Mouse (Mus musculus) embryonic facial prominence, embryonic 11.5 days (tissue): ENCODE measurements around the gene Rprd1b. TPM values are rescaled to one million over a fixed set of nuclear protein-coding genes. Genes with fewer than 3 reads are reported as not detected.
A peak's percentile ranks its signal among the peaks of the same experiment; 100 is the strongest.

Experiments used
- ATAC-seq: fragments of 200-750 bp; cut with Nextera tagmentation; replicated peaks from 2 replicates; pipeline ENCODE4 v1.8.0; 2017; ENCODE audit warnings: low read depth; ENCODE audit not compliant: insufficient number of reproducible peaks, low FRiP score, low TSS enrichment
- DNase-seq: peaks from one replicate; pipeline ENCODE4 v3.0.0-alpha.2; 2015; ENCODE audit warnings: low spot score
- H3K27ac ChIP-seq: fragments of 300-500 bp; sonication (generic); replicated peaks from 2 replicates; pipeline ENCODE4 v1.5.1; 2014; ENCODE audit warnings: mild to moderate bottlenecking, low read depth, low read length, control low read depth
- H3K27me3 ChIP-seq: fragments of 300-500 bp; sonication (generic); 2 replicates; pipeline ENCODE4 v1.6.1; 2014; ENCODE audit warnings: mild to moderate bottlenecking, low read length, moderate library complexity, mixed read lengths; ENCODE audit not compliant: control insufficient read depth, insufficient read depth
- H3K36me3 ChIP-seq: fragments of 300-500 bp; sonication (generic); replicated peaks from 2 replicates; pipeline ENCODE4 v1.6.1; 2014; ENCODE audit warnings: low read depth, mild to moderate bottlenecking, low read length, moderate library complexity, mixed read lengths; ENCODE audit not compliant: control insufficient read depth, insufficient read depth
- H3K4me1 ChIP-seq: fragments of 300-500 bp; sonication (generic); 2 replicates; pipeline ENCODE4 v1.6.1; 2014; ENCODE audit warnings: low read length, mixed read lengths; ENCODE audit not compliant: control insufficient read depth, insufficient read depth
- H3K4me2 ChIP-seq: fragments of 300-500 bp; sonication (generic); 2 replicates; pipeline ENCODE4 v1.6.1; 2014; ENCODE audit warnings: low read depth, mild to moderate bottlenecking, control low read depth, low read length, moderate library complexity
- H3K4me3 ChIP-seq: fragments of 300-500 bp; sonication (generic); 2 replicates; pipeline ENCODE4 v1.5.1; 2014; ENCODE audit warnings: low read depth, low read length, control low read depth
- H3K9ac ChIP-seq: fragments of 300-500 bp; sonication (generic); replicated peaks from 2 replicates; pipeline ENCODE4 v1.6.1; 2014; ENCODE audit warnings: mild to moderate bottlenecking, control low read depth, low read length
- H3K9me3 ChIP-seq: fragments of 300-500 bp; sonication (generic); replicated peaks from 2 replicates; pipeline ENCODE4 v1.6.1; 2016; ENCODE audit warnings: mild to moderate bottlenecking, low read length, inconsistent platforms, mixed read lengths; ENCODE audit not compliant: control insufficient read depth
- WGBS: fragments of 180-500 bp; shearing (Covaris S2); extraction: QIAGEN DNeasy Blood & Tissue Kit; methylation state at CpG from one replicate; pipeline ENCODE4 v1.1.7; 2014; 5-methylcytosine and 5-hydroxymethylcytosine counted together
- polyA plus RNA-seq: library from polyadenylated mRNA; unstranded; fragments of >200 nt; fragmentation: Nextera tagmentation; extraction: Ambion mirVana; gene quantifications from 2 replicates; pipeline ENCODE4 v1.2.1, GENCODE M21; 2014

The Rprd1b gene
- polyA plus RNA-seq, 1 experiment from 2014 or later = 62.7 TPM

DNA sequence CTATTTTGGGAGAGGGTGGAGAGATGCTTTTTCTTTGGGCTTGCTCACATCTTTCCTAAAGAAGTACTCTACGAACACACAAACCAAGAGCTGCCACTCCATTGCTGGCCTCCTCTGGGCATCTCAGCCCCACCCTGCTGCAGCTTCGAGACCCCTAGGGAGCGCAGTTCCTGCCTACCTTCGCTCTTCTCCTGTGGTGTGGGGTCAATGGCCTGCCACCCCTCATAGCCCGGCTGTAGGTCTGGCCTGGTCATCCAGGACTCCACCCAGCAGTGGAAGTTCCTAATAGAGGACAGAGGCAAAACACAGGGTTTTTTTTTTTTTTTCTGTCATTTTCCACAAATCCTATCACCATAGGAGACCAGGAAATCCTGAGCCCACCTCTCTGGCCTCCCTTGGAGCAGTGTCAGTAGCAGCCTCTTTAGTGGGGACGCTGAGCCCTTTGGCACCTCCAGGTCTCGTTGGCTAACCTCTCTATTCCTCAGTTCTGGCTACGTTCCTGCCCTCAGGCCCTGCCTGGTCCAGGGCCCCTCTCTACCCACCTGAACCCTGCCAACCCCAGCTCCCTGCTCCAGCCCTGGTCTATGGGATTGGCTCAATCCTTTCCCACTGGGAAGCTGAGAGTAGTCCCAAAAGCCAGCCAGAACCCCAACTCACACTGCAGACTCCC lies 100.3 kb downstream of the Rprd1b start:
- H3K4me3 ChIP-seq = no peak overlapping the region
- ATAC-seq (no peak), DNase-seq (no peak)
- H3K9ac ChIP-seq = no peak overlapping the region
- no peak overlapping the region for H3K27ac ChIP-seq
- no peaks in the 10 kb centered on the region for H3K36me3 ChIP-seq
- H3K9me3 ChIP-seq = no peaks in the 10 kb centered on the region
- no peaks in the 10 kb centered on the region for H3K27me3 ChIP-seq
- no peak overlapping the region for H3K4me2 ChIP-seq
- 79% methylated on average over 8 of the region's 8 CpGs for WGBS
- peaks cover 6% of the 10 kb centered on the region; the same call in 1 of the 2 replicates for H3K4me1 ChIP-seq

DNA sequence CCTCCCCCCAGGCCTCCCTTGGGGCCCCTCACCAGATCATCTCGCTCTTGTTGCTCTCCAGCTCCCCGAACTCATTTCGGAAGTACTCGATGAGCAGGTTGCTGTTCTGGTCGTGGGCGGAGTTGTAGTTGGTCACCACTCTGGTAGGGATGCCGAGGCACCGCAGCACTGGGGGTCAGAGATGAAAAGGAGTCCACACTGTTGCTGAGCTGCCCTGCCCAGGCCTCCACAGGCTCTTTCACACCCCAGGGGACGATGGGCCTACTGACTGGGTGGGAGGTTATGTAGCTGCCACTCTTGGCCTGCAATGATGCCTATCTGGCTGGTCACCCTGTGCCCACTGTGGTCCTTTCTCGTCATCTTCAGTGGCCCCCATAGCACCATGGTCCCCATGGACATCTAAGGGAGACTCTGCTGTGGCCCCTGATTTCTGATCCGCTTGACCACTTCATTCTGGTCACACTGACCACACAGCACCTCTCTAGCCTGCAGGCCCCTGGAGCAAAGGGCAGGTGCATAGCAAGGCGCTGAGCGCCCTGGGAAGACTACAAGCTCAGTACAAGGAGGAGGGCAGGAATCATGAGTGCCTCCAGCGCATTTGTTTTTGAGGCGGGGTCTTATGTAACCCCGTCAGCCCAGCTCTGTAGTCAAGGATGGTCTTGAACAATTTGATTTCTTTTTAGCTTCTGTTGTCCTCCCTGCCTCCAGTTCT lies 101.2 kb downstream of the Rprd1b start:
- 89% methylated on average over 16 of the region's 16 CpGs for WGBS
- Histone ChIP-seq H3K9ac (no peak overlapping the region), H3K9me3 (no peaks in the 10 kb centered on the region), H3K27ac (no peak overlapping the region; the same call in 1 of the 2 replicates), H3K36me3 (no peaks in the 10 kb centered on the region), H3K4me2 (no peak overlapping the region), H3K4me1 (peaks cover 6% of the 10 kb centered on the region; the same call in 1 of the 2 replicates), H3K4me3 (no peak overlapping the region), H3K27me3 (no peaks in the 10 kb centered on the region)
- ATAC-seq = 0 out of 2 replicates have a peak, but pooled peaks have one; percentile 30
- DNase-seq = no peak

DNA sequence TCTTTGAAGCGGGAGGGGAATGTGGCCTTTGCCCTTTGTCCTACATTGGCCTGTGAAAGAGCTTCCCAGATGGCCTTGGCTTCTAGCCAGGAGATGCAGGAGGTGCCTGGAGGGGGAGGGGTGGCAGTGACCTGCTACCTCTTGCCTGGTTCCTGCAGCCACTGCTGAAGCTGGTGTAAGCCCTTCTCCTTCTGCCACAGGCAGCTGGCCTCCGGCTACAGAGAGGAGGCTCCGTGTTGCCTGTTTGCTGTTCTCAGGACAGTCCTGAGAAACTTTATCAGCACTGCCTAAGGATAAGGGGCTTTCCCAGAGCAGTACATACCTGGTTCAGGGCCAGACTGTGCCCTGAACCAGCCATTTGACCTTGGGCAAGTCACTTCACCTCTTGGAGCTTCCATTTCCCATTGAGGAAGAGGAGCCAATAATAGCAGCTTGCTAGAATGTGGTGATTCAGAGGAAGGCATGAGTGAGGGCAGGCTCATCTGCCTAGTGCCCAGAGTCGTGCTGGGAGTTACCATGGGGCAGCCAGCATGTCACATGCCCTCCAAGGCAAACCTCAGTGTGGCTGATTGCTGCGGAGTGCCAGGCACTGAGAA lies 102.2 kb downstream of the Rprd1b start:
- H3K9ac ChIP-seq = peak overlapping the region; percentile 18; the same call in 1 of the 2 replicates
- no peak overlapping the region; the same call in 1 of the 2 replicates for H3K27ac ChIP-seq
- H3K4me2 ChIP-seq = no peak overlapping the region; the same call in 1 of the 2 replicates
- ATAC-seq (no peak), DNase-seq (peak; percentile 60)
- WGBS = 44% methylated on average over 5 of the region's 5 CpGs
- no peaks in the 10 kb centered on the region for H3K9me3 ChIP-seq
- H3K27me3 ChIP-seq = no peaks in the 10 kb centered on the region
- H3K4me3 ChIP-seq = no peak overlapping the region
- H3K4me1 ChIP-seq = peaks cover 6% of the 10 kb centered on the region; the same call in 1 of the 2 replicates
- no peaks in the 10 kb centered on the region for H3K36me3 ChIP-seq

GRCm38 (mm10) chr2:158131197-158131835 lies 103.0 kb downstream of the Rprd1b start:
- no peaks in the 10 kb centered on the region for H3K9me3 ChIP-seq
- no peaks in the 10 kb centered on the region for H3K36me3 ChIP-seq
- DNase-seq (no peak), ATAC-seq (no peak)
- no peak overlapping the region for H3K4me2 ChIP-seq
- H3K9ac ChIP-seq = no peak overlapping the region
- H3K27me3 ChIP-seq = no peaks in the 10 kb centered on the region
- 88% methylated on average over 13 of the region's 13 CpGs for WGBS
- no peak overlapping the region for H3K27ac ChIP-seq
- peaks cover 6% of the 10 kb centered on the region; the same call in 1 of the 2 replicates for H3K4me1 ChIP-seq
- no peak overlapping the region for H3K4me3 ChIP-seq

DNA sequence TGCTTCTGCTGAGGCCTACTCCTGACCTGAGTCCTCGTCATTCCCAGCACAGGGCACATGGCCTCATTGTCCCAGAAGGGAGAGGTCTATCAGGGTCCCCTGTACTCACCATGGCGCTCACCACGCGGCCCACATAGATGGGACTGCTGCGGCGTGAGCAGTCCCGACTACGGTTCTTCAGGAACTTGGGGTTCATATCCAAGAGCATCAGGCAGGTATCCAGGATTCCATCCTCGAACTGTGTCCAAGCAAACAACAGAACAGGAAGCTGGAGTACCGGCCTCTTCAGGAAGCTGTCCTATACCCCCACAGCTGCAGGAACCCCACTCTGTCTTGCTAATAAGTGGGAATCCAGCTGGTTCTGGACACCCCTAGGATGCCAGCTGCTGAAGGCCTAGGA lies 104.0 kb downstream of the Rprd1b start:
- Histone ChIP-seq H3K9me3 (no peaks in the 10 kb centered on the region), H3K4me3 (no peak overlapping the region), H3K27ac (no peak overlapping the region), H3K9ac (no peak overlapping the region), H3K36me3 (no peaks in the 10 kb centered on the region), H3K27me3 (no peaks in the 10 kb centered on the region), H3K4me1 (peaks cover 6% of the 10 kb centered on the region; the same call in 1 of the 2 replicates), H3K4me2 (no peak overlapping the region)
- ATAC-seq (no peak), DNase-seq (no peak)
- WGBS = 90% methylated on average over 10 of the region's 10 CpGs

DNA sequence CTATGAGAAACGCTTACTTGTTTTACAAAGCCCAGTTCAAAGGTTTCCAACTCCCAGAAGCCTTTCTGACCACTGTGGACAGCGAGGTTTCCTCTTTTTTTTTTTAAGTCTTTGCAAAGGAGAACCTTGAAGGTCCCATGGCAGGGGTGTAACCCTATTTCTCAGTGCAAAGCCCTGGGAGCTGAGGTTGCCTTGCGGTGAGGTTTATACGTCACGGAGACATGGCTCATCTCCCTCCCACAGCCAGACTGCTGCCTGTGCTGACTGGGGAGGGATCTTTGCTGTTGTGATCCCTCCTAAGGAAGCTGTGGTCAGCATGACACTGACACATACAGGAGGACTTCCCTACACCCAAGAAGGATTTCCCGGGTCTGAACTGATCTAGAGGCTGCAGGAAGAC lies 104.8 kb downstream of the Rprd1b start:
- WGBS = 76% methylated on average over 6 of the region's 6 CpGs
- Histone ChIP-seq H3K9ac (no peak overlapping the region), H3K4me1 (peaks cover 6% of the 10 kb centered on the region; the same call in 1 of the 2 replicates), H3K36me3 (no peaks in the 10 kb centered on the region), H3K4me3 (no peak overlapping the region), H3K27me3 (no peaks in the 10 kb centered on the region), H3K4me2 (no peak overlapping the region), H3K9me3 (no peaks in the 10 kb centered on the region), H3K27ac (no peak overlapping the region)
- no peak for DNase-seq
- no peak for ATAC-seq

DNA sequence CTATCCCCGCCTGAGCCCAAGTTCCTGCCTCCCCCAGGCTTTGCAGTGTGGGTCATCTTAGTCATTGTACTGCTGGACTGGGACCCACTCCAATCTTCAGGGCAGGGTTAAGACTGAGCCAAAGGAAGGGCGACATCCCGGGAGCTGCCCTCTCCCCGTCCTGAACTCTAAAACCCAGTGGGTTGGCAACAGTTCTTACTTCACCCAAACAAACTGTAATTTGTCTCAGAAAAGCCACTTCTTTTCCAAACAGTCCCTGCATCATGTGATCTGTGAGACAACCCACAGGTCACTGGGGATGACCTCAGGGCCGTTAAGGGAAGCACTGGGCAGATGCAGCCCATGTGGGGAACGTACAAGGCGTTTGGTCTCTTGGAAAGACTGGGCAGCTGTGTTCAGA lies 107.9 kb downstream of the Rprd1b start:
- no peak for DNase-seq
- no peaks in the 10 kb centered on the region for H3K9me3 ChIP-seq
- no peak for ATAC-seq

More for the DNA sequence above, 107.9 kb downstream of the Rprd1b start:
- no peak overlapping the region for H3K27ac ChIP-seq
- no peaks in the 10 kb centered on the region for H3K27me3 ChIP-seq
- no peak overlapping the region for H3K4me3 ChIP-seq
- H3K4me1 ChIP-seq = no peaks in the 10 kb centered on the region
- no peak overlapping the region for H3K4me2 ChIP-seq
- no peak overlapping the region for H3K9ac ChIP-seq
- 46% methylated on average over 7 of the region's 7 CpGs for WGBS
- no peaks in the 10 kb centered on the region for H3K36me3 ChIP-seq
